Mouse (Mus musculus) stomach, embryonic 16.5 days (tissue): ENCODE measurements around the gene Cdh26. TPM values are rescaled to one million over a fixed set of nuclear protein-coding genes. Genes with fewer than 3 reads are reported as not detected.

Experiments
- ATAC-seq: fragments of 200-750 bp; cut with Nextera tagmentation; 2 replicates; pipeline ENCODE4 v1.8.0; 2017; ENCODE audit warnings: moderate number of reproducible peaks, moderate TSS enrichment; ENCODE audit not compliant: insufficient read depth, low FRiP score
- H3K27ac ChIP-seq: fragments of 300-500 bp; sonication (generic); 2 replicates; pipeline ENCODE4 v1.5.1; 2014; ENCODE audit warnings: low read length
- H3K27me3 ChIP-seq: fragments of 300-500 bp; sonication (generic); 2 replicates; pipeline ENCODE4 v1.6.1; 2014; ENCODE audit warnings: low read length, control low read depth, mixed read lengths; ENCODE audit not compliant: control insufficient read depth, insufficient read depth
- H3K36me3 ChIP-seq: fragments of 300-500 bp; sonication (generic); 2 replicates; pipeline ENCODE4 v1.6.1; 2014; ENCODE audit warnings: low read length; ENCODE audit not compliant: control insufficient read depth, insufficient read depth
- H3K4me1 ChIP-seq: fragments of 300-500 bp; sonication (generic); 2 replicates; pipeline ENCODE4 v1.6.1; 2014; ENCODE audit warnings: low read length, control low read depth, mixed read lengths; ENCODE audit not compliant: control insufficient read depth, insufficient read depth
- H3K4me2 ChIP-seq: fragments of 300-500 bp; sonication (generic); 2 replicates; pipeline ENCODE4 v1.6.1; 2014; ENCODE audit warnings: low read depth, low read length, mixed read lengths
- H3K4me3 ChIP-seq: fragments of 300-500 bp; sonication (generic); replicated peaks from 2 replicates; pipeline ENCODE4 v1.5.1; 2014; ENCODE audit warnings: mild to moderate bottlenecking, low read length
- H3K9ac ChIP-seq: fragments of 300-500 bp; sonication (generic); 2 replicates; pipeline ENCODE4 v1.6.1; 2014; ENCODE audit warnings: low read length
- H3K9me3 ChIP-seq: fragments of 300-500 bp; sonication (generic); replicated peaks from 2 replicates; pipeline ENCODE4 v1.6.1; 2016; ENCODE audit warnings: low read length, control low read depth; ENCODE audit not compliant: control insufficient read depth
- WGBS: fragments of 180-500 bp; shearing (Covaris S2); extraction: QIAGEN DNeasy Blood & Tissue Kit; methylation state at CpG from one replicate; pipeline ENCODE4 v1.1.7; 2014; 5-methylcytosine and 5-hydroxymethylcytosine counted together
- polyA plus RNA-seq: library from polyadenylated mRNA; unstranded; fragments of >200 nt; fragmentation: Nextera tagmentation; extraction: Ambion mirVana; gene quantifications from 2 replicates; pipeline ENCODE4 v1.2.1, GENCODE M21; 2015

Cdh26 gene
- polyA plus RNA-seq, 1 experiment from 2014 or later, result 0.80 TPM

DNA sequence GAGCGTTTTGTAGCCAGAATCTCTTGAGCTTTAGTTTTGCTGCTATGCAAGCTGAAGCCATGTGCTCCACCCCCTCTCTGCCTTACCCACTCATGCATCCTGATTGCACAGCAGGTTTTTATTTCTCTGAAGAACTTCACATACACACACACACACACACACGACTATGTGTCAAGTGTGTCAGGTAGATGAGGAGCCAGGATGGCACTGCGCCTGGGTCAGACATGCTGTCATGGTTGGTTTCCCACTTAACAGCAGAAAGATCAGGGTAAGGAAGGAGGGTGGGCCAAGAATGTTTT is 15.2 kb upstream of the Cdh26 start:
- Histone ChIP-seq H3K27me3 (0 out of 2 replicates have a peak, but pooled peaks cover 6% of the 10 kb centered on the region), H3K9me3 (no peaks in the 10 kb centered on the region), H3K4me1 (peaks cover 21% of the 10 kb centered on the region), H3K4me3 (peak overlapping the region; percentile 72), H3K27ac (0 out of 2 replicates have a peak overlapping the region, but pooled peaks have one; percentile 21), H3K9ac (peak overlapping the region; percentile 77), H3K36me3 (peaks cover 4% of the 10 kb centered on the region; the same call in 1 of the 2 replicates), H3K4me2 (peak overlapping the region; percentile 99)
- WGBS, result 28% methylated on average over 3 of the region's 3 CpGs
- ATAC-seq, result no peak

DNA sequence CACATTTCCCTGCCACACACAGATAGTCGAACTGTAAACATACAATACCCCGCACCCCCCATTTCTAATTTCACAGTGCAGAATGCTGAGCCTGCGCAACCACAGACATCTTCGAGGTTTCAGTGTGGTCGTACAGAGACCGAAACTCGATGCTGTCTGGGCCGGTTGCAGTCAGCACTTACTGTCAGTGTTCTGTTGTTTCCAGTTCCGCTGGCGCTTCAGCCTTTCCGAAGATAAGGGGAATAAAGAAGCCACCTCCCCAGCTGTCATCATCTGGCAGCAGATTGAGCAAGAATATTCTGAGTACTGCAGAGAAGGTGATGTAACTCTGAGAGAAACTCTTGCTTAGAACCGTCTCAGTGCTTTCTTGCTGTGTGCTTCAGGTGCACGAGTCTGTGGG is 13.9 kb upstream of the Cdh26 start:
- ATAC-seq, result no peak

GRCm38 (mm10) chr2:178416970-178417369 is 13.4 kb upstream of the Cdh26 start:
- Histone ChIP-seq H3K36me3 (peaks cover 4% of the 10 kb centered on the region; the same call in 1 of the 2 replicates), H3K4me3 (no peak overlapping the region), H3K9me3 (no peaks in the 10 kb centered on the region), H3K4me2 (no peak overlapping the region), H3K27me3 (0 out of 2 replicates have a peak, but pooled peaks cover 6% of the 10 kb centered on the region), H3K4me1 (peaks cover 21% of the 10 kb centered on the region), H3K27ac (no peak overlapping the region), H3K9ac (no peak overlapping the region)
- WGBS, result 77% methylated on average over 4 of the region's 4 CpGs
- ATAC-seq, result no peak

More for the DNA sequence above, 13.9 kb upstream of the Cdh26 start:
- no peaks in the 10 kb centered on the region for H3K9me3 ChIP-seq
- H3K27ac ChIP-seq, result no peak overlapping the region
- 68% methylated on average over 13 of the region's 13 CpGs for WGBS
- H3K36me3 ChIP-seq, result peaks cover 4% of the 10 kb centered on the region; the same call in 1 of the 2 replicates
- no peak overlapping the region for H3K9ac ChIP-seq
- no peak overlapping the region for H3K4me2 ChIP-seq
- 0 out of 2 replicates have a peak, but pooled peaks cover 6% of the 10 kb centered on the region for H3K27me3 ChIP-seq
- peaks cover 21% of the 10 kb centered on the region for H3K4me1 ChIP-seq
- no peak overlapping the region for H3K4me3 ChIP-seq

- H3K4me1 ChIP-seq, result 0 out of 2 replicates have a peak, but pooled peaks cover 4% of the 10 kb centered on the region
- H3K36me3 ChIP-seq, result peaks cover 4% of the 10 kb centered on the region; the same call in 1 of the 2 replicates
- H3K9ac ChIP-seq, result no peak overlapping the region
- H3K27ac ChIP-seq, result no peak overlapping the region
- whole genome bisulfite sequencing, result 83% methylated on average over 9 of the region's 9 CpGs
- H3K4me3 ChIP-seq, result no peak overlapping the region
- no peaks in the 10 kb centered on the region for H3K9me3 ChIP-seq
- no peaks in the 10 kb centered on the region for H3K27me3 ChIP-seq
- no peak for ATAC-seq
- no peak overlapping the region for H3K4me2 ChIP-seq
Observed at GRCm38 (mm10) chr2:178420576-178420975, 9.8 kb upstream of the Cdh26 start.

DNA sequence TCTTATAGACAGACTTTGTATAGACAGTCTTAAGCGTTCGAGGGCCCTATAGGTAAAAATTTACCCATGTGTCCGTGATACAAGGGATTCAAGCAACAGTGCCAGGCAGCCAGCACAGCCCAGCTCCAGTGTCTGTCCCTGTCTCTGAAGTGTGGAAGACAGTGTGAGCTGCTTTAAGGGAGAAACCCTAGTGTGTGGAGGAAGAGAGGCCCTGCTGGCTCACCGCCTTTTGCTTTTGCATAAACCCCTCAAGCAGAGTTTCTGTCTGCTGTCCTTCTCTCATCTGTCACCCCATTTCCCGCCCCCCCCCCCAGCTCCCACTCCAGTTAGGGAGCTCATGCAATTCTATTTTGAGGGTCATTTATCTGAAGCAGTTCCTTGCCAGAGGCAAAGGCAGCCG is 8.7 kb upstream of the Cdh26 start:
- H3K36me3 ChIP-seq, result peaks cover 4% of the 10 kb centered on the region; the same call in 1 of the 2 replicates
- H3K27ac ChIP-seq, result no peak overlapping the region
- ATAC-seq, result no peak
- H3K27me3 ChIP-seq, result no peaks in the 10 kb centered on the region
- 0 out of 2 replicates have a peak, but pooled peaks cover 4% of the 10 kb centered on the region for H3K4me1 ChIP-seq
- no peak overlapping the region for H3K4me2 ChIP-seq
- no peak overlapping the region for H3K4me3 ChIP-seq
- no peaks in the 10 kb centered on the region for H3K9me3 ChIP-seq
- 54% methylated on average over 6 of the region's 6 CpGs for WGBS
- no peak overlapping the region for H3K9ac ChIP-seq

DNA sequence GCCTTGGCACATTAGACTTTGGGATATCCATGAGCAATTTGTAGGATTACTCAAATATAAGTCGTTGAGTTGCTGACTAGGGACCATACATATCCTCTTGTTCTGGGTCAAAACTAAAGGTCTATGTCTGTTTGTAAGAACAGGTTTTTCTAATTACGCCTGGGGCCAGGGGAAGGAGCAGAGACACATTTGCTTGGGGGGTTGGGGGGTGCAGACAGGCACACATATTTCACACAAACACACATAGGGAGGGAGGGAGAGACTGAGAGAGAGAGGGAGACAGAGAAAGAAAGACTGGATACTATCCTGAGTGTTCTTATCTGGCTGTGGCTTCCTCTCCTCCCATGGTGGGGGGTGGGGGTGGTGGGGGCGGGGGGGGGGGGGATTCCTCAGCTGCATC is 8.1 kb upstream of the Cdh26 start:
- Histone ChIP-seq H3K9me3 (no peaks in the 10 kb centered on the region), H3K27me3 (no peaks in the 10 kb centered on the region), H3K27ac (no peak overlapping the region), H3K36me3 (peaks cover 4% of the 10 kb centered on the region; the same call in 1 of the 2 replicates), H3K9ac (no peak overlapping the region), H3K4me3 (no peak overlapping the region), H3K4me2 (no peak overlapping the region), H3K4me1 (0 out of 2 replicates have a peak, but pooled peaks cover 4% of the 10 kb centered on the region)
- ATAC-seq, result 0 out of 2 replicates have a peak, but pooled peaks have one; percentile 11
- 26% methylated on average over 3 of the region's 3 CpGs for WGBS

GRCm38 (mm10) chr2:178423223-178423622 is 7.1 kb upstream of the Cdh26 start:
- 65% methylated on average over 5 of the region's 5 CpGs for WGBS
- H3K4me2 ChIP-seq, result no peak overlapping the region
- H3K9me3 ChIP-seq, result no peaks in the 10 kb centered on the region
- ATAC-seq, result no peak
- H3K27ac ChIP-seq, result no peak overlapping the region
- H3K36me3 ChIP-seq, result no peaks in the 10 kb centered on the region
- 0 out of 2 replicates have a peak, but pooled peaks cover 4% of the 10 kb centered on the region for H3K4me1 ChIP-seq
- no peak overlapping the region for H3K9ac ChIP-seq
- H3K4me3 ChIP-seq, result no peak overlapping the region
- no peaks in the 10 kb centered on the region for H3K27me3 ChIP-seq

- H3K27ac ChIP-seq, result no peak overlapping the region
- H3K4me2 ChIP-seq, result no peak overlapping the region
- ATAC-seq, result peak; percentile 25; the same call in 1 of the 2 replicates
- WGBS, result 24% methylated on average over 4 of the region's 4 CpGs
- H3K27me3 ChIP-seq, result no peaks in the 10 kb centered on the region
- no peaks in the 10 kb centered on the region for H3K9me3 ChIP-seq
- no peak overlapping the region for H3K9ac ChIP-seq
- H3K36me3 ChIP-seq, result no peaks in the 10 kb centered on the region
- H3K4me1 ChIP-seq, result 0 out of 2 replicates have a peak, but pooled peaks cover 4% of the 10 kb centered on the region
- no peak overlapping the region for H3K4me3 ChIP-seq
Observed at GRCm38 (mm10) chr2:178426229-178426628, 4.1 kb upstream of the Cdh26 start.

GRCm38 (mm10) chr2:178427181-178427580 is 3.1 kb upstream of the Cdh26 start:
- Histone ChIP-seq H3K27ac (no peak overlapping the region), H3K36me3 (no peaks in the 10 kb centered on the region), H3K4me3 (no peak overlapping the region), H3K9ac (no peak overlapping the region), H3K27me3 (no peaks in the 10 kb centered on the region), H3K9me3 (no peaks in the 10 kb centered on the region), H3K4me1 (0 out of 2 replicates have a peak, but pooled peaks cover 4% of the 10 kb centered on the region), H3K4me2 (no peak overlapping the region)
- WGBS, result 83% methylated on average over 5 of the region's 5 CpGs
- ATAC-seq, result no peak
